Mouse (Mus musculus): Measurements from ENCODE around the gene Trpv6.
A peak's percentile ranks its signal among the peaks of the same experiment; 100 is the strongest.

The Trpv6 gene

DNA sequence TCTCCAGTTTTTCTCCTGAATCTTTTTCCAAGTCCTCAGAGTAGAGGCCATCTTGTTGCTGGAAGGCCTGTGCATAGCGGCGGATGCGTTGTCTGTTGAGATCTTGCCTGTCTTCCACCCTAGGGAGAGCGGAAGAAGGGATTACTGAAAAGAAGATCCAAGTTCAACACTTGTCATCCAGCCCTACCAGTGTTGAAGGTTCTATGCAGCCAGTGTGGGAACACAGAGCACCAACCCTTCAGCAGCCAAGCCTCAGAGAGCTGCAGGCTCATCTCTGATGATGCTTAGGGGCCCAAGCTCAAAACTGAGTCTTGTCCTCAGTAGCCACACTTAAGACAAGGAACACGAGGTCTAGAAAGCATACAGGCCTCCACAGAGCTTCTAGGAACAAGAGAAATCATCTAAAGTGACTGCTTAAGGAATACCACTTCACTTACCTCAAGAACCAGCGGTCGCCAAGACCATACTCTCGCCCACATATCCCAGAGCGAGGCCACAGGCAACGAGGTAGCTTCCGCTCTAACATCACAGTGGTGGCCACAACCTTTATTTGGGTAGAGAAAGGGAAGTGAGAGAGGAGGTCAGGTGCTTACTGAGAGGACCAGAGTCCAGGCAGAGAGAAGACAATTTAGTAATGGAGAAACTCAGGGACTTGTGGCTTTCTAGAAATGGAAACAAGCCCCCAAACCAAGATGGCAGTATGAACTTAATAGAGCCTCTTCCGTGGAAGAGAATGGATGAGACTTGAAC lies 14.8 kb downstream of the Trpv6 start:
- DNase-seq (ENCODE audit: low spot score in 2 of 2) = no peak

DNA sequence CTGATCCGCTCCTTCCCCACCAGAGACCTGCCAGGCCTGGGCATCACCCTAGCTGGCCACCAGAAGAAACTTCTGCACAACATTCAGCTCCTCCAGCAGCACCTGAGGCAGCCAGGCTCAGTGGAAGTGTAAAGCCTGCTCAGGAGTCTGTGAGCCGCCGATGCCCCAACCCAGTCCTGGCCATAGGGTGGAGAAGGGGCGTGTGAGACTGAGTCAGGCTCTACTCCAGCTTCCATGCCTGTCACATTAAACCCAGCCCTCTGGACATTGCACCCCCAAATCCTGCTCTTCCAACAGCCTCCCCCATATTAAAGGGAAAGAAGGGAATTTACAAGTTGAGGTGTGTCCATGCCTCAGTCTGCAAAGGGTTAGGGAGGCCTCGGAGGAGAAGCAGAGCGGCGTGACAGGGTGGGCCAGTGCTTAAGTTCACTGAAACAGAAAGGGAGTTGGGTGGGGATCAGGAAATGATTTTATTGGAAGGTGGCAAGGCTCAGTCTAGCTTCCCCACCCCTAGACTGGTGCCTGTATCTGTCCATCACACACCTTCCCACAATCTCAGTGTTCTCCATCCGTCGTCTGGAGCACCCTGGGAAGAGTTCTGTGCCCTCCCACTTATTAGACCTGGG lies 15.9 kb downstream of the Trpv6 start:
- DNase-seq (ENCODE audit: low spot score in 2 of 2) = no peak

DNA sequence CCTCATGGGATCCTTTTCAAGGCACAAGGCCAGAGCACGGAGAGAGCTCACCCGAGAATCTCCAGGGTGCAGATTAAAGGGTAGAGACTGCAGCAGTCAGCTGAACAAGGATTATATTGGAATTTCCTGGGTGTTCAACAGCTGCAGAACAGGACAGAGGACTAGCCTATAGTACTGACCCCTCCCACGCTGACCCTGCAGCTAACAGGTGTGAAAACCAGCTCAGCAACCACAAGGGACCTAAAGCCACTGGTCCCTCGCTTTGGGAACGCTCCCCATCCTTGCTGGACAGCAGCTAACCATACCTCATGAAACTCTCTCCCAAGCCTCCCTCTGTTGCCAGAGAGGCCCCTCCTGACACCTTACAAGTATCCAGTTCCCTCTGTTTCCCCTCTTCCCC lies 28.6 kb downstream of the Trpv6 start:
- no peak for DNase-seq (ENCODE audit: low spot score in 2 of 2)

DNA sequence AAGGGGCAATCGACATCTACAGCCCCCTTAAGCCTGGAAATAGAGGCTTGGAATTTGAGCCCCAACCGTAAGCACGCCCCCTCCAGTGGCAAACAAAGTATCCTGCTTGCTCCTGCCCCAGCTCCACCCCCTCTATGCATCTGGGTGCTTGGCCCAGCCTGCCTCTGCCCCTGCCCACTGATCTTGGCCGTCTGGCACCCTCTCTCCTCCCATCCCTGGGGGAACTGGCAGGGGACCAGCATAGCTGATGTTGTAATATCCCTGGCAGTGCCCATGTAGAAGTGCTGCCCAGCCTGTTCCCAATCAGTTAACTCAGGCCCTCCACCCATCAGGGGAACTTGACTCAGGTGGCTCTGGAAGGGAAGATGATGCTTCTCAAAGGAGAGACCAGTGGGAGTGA lies 30.0 kb downstream of the Trpv6 start:
- DNase-seq (ENCODE audit: low spot score in 2 of 2) = peak in 1 of 2 experiments; percentile 68

DNA sequence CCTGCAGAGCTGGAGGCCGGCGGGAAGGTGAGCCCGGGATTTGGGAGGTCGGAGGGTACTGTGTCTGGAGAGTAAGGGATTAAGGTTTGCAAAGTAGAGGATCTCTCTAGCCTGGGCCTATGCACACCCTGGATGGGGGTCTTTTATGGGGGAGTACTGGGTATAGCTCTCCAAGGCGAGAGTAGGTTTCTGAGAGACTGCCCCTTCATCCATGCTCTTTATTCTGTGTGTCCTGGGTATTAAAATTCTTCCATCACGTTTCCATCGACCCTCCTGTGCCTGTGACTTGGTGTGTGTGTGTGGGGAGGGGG lies 30.5 kb downstream of the Trpv6 start:
- no peak for DNase-seq (ENCODE audit: low spot score in 2 of 2)

DNA sequence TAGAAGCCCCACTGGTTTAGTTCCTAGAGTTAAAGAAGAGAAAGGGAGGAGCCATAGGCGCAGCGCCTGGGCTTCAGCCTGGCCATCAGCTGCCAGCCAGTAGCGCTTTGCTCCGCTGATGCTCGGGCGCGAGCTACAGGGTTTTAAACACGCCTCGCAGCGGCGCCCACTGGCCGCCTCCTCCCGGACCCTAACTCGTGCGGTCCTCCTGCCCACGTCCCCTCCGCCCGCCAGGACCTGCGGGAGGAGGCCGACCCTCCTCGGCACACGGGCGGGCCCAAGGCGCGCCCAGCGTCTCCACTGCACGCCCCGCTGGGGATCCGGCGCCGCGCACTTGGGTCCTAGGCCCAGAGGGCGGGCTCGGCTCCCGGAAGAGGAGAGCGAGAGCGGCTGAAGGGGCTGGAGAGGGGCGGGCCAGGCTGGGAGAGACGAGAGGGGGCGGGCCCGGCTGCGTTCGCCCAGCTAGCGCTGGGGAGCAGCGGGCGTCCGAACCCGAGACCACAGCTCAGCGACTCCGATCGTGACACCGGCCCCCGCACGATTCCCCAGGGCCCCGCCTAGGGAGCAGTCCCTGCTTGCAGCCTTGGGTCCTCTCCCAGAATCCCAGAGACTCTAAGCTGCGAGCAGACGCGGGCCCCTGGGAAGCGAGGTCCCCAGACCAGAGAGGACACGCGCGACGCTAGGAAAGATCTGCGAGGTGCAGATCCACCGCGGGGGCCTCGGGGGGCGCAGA lies 31.0 kb downstream of the Trpv6 start, which contains the start of gene Ephb6:
Ephb6 (plus strand) TSS at position 422 of the 733 bp plus-strand sequence.
- DNase-seq (ENCODE audit: low spot score in 2 of 2) = no peak

DNA sequence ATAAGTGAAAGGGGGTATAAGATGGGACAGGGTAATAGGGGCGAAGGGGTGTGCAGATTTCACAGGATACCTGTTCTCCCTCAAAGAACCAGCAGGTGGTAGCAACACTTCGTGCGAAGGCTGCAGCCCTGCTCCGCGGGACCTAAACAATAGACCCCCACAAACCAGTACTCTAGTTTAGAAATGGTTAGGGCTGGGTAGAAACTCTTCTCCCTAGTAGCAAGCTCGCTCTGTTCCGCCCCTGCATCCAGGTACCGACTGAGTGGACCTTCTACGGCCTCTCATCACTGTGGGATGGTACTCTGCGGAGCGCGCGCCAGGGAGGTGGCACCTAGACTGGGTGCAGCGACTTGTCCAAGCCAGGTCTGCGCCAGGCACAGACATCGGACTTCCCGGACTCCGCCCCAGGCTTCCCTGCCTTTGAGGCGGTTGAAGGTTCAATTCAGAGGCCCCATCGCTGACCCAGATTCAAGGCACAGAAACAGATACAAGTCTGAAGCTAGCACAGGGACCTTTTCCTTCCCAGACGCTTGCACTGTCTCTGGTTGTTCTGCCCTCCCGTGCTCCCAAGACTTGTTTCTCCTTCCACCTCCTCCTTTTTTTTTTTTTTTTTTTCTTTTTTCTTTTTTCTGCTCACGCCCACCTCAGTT lies 31.7 kb downstream of the Trpv6 start:
- DNase-seq (ENCODE audit: low spot score in 2 of 2) = no peak

DNA sequence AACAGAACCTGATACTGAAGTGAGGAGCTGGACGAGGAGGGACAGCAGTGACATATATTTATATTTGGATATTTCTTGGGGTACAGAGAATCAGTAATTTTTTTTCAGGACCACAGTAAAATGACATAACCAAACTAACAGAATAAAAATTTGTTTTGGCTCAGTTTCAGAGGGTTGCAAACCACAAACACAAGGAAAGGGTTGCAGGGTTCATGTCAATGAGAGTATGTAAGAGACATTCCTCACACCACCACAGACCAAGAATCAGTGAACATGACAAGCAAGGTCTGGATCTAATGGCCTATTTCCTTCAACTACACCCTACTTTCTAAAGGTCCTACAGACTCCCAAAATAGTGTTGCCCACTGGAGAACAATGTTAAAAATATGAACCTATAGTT lies 54.0 kb downstream of the Trpv6 start:
- DNase-seq (ENCODE audit: low spot score in 2 of 2) = no peak

DNA sequence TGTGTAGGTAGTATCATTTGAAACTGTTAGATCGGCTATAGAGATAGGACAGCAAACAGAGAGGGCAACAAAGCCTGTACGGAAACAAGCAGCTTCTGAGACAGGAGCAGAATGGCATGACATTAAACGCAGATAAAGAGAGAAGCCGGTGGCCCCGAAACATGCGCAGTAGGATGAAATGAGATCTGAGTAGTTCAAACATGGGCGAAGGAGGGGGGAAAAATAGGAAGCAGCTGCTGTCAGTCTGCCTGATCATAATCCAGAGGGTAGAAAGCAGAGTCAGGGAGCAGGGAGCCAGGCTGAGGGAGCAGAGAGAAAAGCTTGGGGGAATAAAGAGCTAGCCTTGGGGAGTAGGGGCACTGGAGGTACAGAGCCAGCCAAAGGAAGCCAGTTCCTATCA lies 54.9 kb downstream of the Trpv6 start:
- no peak for DNase-seq (ENCODE audit: low spot score in 2 of 2)

DNA sequence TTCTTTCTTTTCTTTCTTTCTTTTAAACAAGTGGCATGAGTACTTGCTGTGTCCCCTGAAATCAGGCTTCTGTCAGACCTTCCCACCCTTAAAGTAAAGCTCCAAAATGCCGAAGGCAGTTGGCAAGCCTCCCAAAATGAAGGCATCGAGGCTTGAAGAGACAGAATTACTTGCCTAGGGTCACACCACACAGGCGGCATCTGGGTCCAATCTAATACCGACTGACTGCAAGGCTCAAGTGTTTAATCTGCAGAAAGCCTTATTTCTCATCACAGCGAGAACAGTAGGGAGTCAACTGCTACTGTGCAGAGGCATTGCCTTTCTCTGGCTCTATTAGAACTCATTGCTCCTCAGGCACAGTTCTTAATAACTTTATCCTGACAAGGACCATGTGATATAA lies 58.9 kb downstream of the Trpv6 start:
- no peak for DNase-seq (ENCODE audit: low spot score in 2 of 2)

DNA sequence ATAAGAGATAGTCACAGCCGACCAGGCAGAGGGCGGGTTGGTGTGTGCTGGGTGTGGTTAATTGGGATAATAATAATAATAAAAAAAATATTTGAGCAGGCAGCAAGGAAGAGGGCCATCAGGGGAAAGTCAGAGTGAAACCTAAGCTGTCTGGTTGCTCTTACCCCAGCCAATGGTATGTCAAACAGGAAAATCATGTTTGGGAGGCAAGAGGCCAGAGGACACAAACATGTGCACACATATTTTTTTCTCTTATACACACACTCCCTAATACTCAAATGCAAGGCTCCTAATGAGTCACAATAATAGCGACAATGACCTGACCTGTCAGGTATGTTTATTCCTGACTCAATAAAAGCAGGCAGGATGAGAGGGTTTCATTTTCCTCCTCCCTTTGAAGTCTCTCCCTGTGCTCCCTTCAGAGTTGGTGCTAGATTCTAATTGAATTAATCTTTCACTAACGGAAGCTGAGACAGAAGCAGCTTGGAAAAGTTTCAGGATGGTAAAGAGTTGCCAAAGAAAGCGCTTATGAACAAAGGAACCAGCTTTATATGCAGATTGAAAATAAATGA lies 59.6 kb downstream of the Trpv6 start:
- no peak for DNase-seq (ENCODE audit: low spot score in 2 of 2)

Measured in left cerebral cortex, adult 9 months (tissue).